Mouse (Mus musculus) yolk sac, embryonic 10.5 days (tissue): ENCODE results near the gene Gm3248.
A peak's percentile ranks its signal among the peaks of the same experiment; 100 is the strongest.
"Not testable (repeated sequence)": the region's sequence is repeated elsewhere in the genome, so short reads cannot be mapped to it uniquely, and the experiment has no call there.

Experiments used
- DNase-seq: peaks from one replicate; pipeline ENCODE4 v3.0.0-alpha.2; 2017; ENCODE audit warnings: low spot score

Gene Gm3248

DNA sequence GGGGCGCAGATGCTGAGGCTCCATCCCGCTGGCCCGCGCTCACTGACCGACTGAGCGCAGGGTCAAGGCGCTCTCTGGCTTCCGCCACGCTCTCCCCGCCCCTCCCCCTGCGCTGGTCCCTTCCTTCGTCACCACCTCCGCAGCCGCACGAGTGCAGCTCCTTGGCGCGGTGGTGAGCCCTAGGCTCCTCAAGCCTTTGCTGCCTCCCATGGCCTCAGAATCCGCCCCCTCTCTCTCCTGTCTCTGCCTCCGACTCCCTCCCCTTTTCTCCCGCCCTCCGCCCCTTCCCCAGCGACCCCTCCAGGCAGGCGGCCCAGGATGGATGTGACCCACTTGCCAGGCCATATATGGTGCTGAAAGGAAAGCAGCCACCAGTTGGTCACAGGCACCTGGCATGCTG, at the start of gene Gm3248:
Gm3248 (minus strand) TSS at position 111 of the 400 bp plus-strand sequence.
- DNase-seq: peak; percentile 2

DNA sequence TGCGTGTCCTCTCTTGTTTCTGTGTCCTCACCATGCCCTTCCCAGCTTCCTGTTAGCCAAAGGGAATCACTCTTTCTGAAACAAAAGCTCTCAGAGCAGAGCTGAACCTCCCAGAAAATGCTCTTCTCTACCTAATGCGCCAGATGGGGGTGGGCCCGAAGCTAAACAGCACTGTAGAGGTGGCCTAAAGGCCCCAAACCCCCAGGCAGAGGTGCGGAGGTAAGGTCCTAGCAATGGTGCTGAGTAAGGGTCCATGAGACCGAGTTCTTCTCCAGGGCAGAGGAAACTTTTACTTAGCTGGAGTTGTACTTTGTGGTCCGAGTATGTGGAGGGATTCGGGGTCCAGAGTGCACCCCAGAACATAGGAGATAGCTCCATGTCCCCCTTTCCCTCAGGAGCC, 25.6 kb upstream of the Gm3248 start:
- DNase-seq: not testable (repeated sequence)

DNA sequence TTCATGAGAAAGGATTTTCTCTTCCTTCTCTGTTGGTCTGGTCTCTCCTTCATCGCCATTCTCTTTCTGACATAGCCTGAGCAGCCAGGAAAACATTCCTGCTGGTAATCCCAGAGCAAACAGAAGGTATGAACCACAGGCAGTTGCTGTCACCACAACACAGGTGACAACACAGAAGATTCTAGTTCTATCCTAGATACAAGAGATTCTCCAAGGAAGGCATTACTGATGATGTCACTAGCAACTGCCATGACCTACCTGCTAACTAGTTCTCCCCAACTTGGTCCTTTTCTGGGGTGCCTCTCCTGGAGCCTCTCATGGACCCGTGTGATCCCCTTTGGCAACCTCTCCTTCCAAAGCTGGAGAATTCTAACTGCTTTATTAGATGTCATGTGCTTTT, 17.5 kb upstream of the Gm3248 start, which contains the start of gene Gm3453:
Gm3453 (minus strand) TSS at position 101 of the 400 bp plus-strand sequence.
- DNase-seq: not testable (repeated sequence)

DNA sequence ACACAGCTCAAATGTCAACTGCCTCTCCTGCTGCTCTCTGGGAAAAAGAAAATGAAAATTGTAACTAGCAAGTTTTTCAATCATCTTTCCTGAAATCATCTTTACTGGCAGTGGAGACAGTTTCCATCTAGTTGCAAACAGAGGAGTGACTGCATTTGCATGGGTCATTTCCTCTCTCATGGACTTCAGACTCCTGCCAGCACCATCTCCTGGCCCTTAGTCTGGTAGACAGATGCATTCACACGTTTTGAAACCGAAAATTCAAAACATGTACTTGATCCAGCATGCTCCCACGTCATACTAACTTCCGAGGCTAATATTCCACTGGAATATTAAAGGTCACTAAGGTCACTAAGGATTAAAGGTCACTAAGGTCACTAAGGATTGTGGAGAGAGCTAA, 896 bp upstream of the Gm3248 start:
- not testable (repeated sequence) for DNase-seq

DNA sequence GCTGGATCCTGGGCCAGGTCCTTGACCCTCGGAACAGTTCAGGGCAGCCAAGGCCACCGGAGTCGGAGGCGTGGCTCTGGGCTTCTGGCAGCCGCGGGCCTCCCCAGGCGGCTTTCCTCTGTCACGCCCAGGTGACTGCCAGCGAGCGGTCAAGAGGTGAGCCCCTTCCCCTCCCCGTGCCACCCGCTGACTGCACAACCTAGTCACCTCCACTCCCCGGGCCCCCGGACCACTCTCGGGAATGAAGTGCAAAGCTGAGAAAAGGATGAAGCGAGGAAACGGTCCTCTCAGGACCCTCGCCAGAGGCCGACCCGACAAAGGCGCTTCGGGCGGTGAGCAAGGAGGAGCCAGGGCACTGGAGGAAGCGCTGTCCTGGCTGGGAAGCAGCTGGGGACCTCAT, 443 bp downstream of the Gm3248 start:
- peak; percentile 4 for DNase-seq

DNA sequence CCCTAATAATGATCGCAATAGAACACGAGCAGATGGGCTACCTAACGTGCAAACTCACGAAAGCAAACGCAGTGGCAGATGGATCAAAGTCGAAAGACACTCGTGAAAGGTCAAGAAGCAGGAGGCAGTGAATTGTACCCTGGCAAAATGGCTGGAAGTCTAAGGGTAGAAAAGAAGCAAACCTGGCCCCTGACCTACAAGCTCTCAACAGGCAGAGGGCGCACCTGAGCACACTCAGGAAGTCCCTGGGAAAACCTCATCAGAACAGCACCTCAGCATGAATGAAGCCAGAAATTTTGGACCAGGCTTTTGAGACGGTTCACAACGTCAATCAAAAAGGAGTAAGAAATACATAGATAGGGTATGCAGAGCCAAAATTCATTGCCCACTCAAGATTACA, 1.1 kb downstream of the Gm3248 start:
- not testable (repeated sequence) for DNase-seq

DNA sequence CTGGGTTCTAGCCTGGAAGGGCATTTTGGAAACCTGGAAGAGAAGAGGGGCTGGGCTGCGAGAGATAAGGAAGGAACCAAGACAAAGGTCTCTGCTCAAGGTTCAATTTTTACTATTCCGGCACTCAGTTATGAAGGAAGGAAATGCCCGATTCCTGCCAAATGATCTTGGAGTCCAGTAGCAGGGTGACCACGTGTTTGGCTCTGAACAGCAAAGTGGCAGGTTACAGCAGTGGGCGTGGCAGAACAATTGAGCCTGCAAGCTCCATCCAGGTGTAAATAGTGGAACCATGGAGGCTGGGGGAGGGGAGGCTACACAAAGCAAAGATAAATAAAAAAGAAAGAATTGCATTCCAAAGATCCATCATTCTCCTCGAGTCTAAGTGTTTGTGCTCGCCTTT, 38.3 kb downstream of the Gm3248 start:
- DNase-seq: not testable (repeated sequence)

DNA sequence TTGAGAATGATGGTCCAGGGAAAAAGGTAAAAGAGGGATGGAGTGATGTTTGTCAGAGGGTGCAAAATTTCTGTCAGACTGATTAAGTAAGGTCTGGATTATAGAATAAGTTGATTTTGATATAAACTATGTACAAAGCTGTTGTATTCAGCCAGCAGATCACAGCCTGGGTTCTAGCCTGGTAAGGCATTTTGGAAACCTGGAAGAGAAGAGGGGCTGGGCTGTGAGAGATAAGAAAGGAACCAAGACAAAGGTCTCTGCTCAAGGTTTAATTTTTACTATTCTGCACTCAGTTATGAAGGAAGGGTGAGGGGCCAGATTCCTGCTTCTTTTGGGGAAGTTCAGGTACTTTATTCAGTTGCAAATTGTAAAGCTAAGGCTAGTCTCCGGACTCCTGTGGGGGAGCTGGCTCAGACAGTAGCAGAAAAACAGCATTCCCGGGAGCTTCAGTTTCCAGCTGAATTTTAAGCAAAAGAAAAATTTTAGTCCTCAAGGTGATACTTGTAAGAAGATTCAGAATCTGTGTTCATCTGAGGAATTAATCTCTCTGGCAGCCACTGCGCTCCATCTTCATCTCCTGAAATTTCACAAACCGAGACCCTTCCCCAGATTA, 43.1 kb downstream of the Gm3248 start:
- not testable (repeated sequence) for DNase-seq

DNA sequence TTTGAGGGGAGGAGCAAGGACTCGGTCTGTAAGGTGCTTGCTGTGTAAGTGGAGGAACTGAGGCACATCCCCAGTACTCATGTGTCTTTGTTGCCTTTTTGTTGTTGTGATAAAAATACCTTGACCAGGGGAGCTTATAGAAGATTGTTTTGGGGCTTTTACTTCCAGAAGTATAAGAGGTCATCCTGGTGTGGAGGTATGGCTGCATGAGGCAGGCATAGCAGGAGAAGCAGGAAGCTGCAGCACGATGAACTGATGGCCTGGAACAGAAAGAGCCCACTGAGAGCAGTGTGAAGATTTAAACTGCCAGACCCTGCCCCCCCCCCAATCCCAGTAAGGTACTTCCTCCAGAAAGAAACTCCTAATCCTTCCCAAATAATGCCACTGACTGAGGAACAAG, 47.8 kb downstream of the Gm3248 start:
- not testable (repeated sequence) for DNase-seq
